Mouse (Mus musculus): Measurements from ENCODE around the gene Csnk1g2.

GRCm38 (mm10) chr10:80584045-80584488, 38.6 kb upstream of the Csnk1g2 start:
- TF ChIP-seq CTCF (conservative IDR thresholded peaks at IDR 0.05; ENCODE audit: low read length) (no peak), NANOG (IDR thresholded peaks at IDR 0.05; ENCODE audit: borderline replicate concordance, low read length) (no peak), POU5F1 (IDR thresholded peaks at IDR 0.05; ENCODE audit: borderline replicate concordance, low read length) (no peak)
